Mouse (Mus musculus) midbrain, embryonic 13.5 days (tissue): ENCODE results near the gene 2900011O08Rik. TPM values are rescaled to one million over a fixed set of nuclear protein-coding genes. Genes with fewer than 3 reads are reported as not detected.

ENCODE experiments used
- ATAC-seq: fragments of 200-750 bp; cut with Nextera tagmentation; 2 replicates; pipeline ENCODE4 v1.8.0; 2017; ENCODE audit warnings: mild to moderate bottlenecking, moderate TSS enrichment, moderate library complexity
- H3K27ac ChIP-seq: fragments of 300-500 bp; sonication (generic); 2 replicates; pipeline ENCODE4 v1.5.1; 2015; ENCODE audit warnings: inconsistent platforms, mild to moderate bottlenecking, moderate library complexity
- H3K27me3 ChIP-seq: fragments of 300-500 bp; sonication (generic); 2 replicates; pipeline ENCODE4 v1.6.1; 2015; ENCODE audit warnings: mild to moderate bottlenecking, inconsistent platforms
- H3K36me3 ChIP-seq: fragments of 300-500 bp; sonication (generic); 2 replicates; pipeline ENCODE4 v1.6.1; 2015; ENCODE audit warnings: mild to moderate bottlenecking, inconsistent platforms
- H3K4me1 ChIP-seq: fragments of 300-500 bp; sonication (generic); replicated peaks from 2 replicates; pipeline ENCODE4 v1.6.1; 2015; ENCODE audit warnings: inconsistent platforms
- H3K4me2 ChIP-seq: fragments of 300-500 bp; sonication (generic); replicated peaks from 2 replicates; pipeline ENCODE4 v1.6.1; 2015; ENCODE audit warnings: moderate library complexity, mild to moderate bottlenecking, inconsistent platforms
- H3K4me3 ChIP-seq: fragments of 300-500 bp; sonication (generic); replicated peaks from 2 replicates; pipeline ENCODE4 v1.5.1; 2015; ENCODE audit warnings: mild to moderate bottlenecking, inconsistent platforms
- H3K9ac ChIP-seq: fragments of 300-500 bp; sonication (generic); replicated peaks from 2 replicates; pipeline ENCODE4 v1.6.1; 2015; ENCODE audit warnings: mild to moderate bottlenecking, inconsistent platforms
- H3K9me3 ChIP-seq: fragments of 300-500 bp; sonication (generic); 2 replicates; pipeline ENCODE4 v1.6.1; 2016; ENCODE audit warnings: mild to moderate bottlenecking, inconsistent platforms
- WGBS: fragments of 180-500 bp; shearing (Covaris S2); methylation state at CpG from one replicate; pipeline ENCODE4 v1.1.7; 2015; 5-methylcytosine and 5-hydroxymethylcytosine counted together
- polyA plus RNA-seq: library from polyadenylated mRNA; unstranded; fragments of >200 nt; fragmentation: Nextera tagmentation; extraction: Ambion mirVana; gene quantifications from 2 replicates; pipeline ENCODE4 v1.2.1, GENCODE M21; 2015

Gene 2900011O08Rik
- polyA plus RNA-seq, 1 experiment from 2014 or later, result 111 TPM

GRCm38 (mm10) chr16:14008081-14008480 lies 21.7 kb downstream of the 2900011O08Rik start:
- no peaks in the 10 kb centered on the region for H3K27me3 ChIP-seq
- H3K9ac ChIP-seq, result no peak overlapping the region
- H3K27ac ChIP-seq, result no peak overlapping the region
- H3K36me3 ChIP-seq, result peaks cover 7% of the 10 kb centered on the region; the same call in 1 of the 2 replicates
- 78% methylated on average over 2 of the region's 2 CpGs for WGBS
- no peaks in the 10 kb centered on the region for H3K9me3 ChIP-seq
- no peaks in the 10 kb centered on the region for H3K4me1 ChIP-seq
- no peak overlapping the region for H3K4me2 ChIP-seq
- no peak overlapping the region for H3K4me3 ChIP-seq
- ATAC-seq, result no peak

DNA sequence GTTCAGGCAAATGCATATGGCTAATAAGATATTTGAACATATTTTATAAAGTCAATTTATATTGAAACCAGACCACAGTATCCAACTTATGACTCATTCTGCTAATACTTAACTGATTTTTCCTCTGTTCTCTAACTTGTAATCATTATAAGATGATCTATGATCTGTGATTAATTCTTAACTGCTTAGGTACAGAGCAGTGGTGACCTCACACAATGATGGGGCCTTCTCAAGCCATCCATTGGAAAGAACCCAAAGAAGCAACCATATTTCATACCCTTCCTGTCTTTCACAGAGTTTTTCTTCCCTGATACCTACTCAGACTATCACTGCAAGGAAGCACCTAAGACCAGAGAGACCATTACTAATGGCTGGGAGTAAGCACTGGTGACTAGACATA lies 22.3 kb downstream of the 2900011O08Rik start:
- Histone ChIP-seq H3K9ac (no peak overlapping the region), H3K9me3 (no peaks in the 10 kb centered on the region), H3K27ac (no peak overlapping the region), H3K27me3 (no peaks in the 10 kb centered on the region), H3K4me1 (no peaks in the 10 kb centered on the region), H3K4me3 (no peak overlapping the region), H3K36me3 (peaks cover 7% of the 10 kb centered on the region; the same call in 1 of the 2 replicates), H3K4me2 (no peak overlapping the region)
- ATAC-seq, result no peak

DNA sequence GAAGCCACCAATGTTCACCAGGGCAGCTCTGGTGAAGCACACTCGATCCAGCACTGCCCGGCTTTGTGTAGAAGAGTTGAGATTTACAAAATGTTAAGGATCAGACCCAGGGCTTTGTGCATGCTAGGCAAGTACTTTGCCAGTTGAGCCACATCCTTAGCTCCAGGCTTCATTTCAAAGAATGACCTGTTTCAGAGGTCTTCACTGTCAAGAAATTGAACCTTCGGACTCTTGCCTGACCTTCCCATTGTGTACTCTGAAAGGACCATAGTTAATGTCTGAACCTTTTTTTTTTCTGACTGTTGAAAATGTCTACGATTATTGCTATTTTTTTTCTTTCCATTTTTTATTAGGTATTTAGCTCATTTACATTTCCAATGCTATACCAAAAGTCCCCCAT lies 23.6 kb downstream of the 2900011O08Rik start:
- 93% methylated on average over 4 of the region's 4 CpGs for WGBS
- no peak overlapping the region for H3K27ac ChIP-seq
- H3K4me3 ChIP-seq, result no peak overlapping the region
- peaks cover 7% of the 10 kb centered on the region; the same call in 1 of the 2 replicates for H3K36me3 ChIP-seq
- no peaks in the 10 kb centered on the region for H3K4me1 ChIP-seq
- no peaks in the 10 kb centered on the region for H3K27me3 ChIP-seq
- no peak for ATAC-seq
- no peak overlapping the region for H3K9ac ChIP-seq
- H3K4me2 ChIP-seq, result no peak overlapping the region
- H3K9me3 ChIP-seq, result no peaks in the 10 kb centered on the region

DNA sequence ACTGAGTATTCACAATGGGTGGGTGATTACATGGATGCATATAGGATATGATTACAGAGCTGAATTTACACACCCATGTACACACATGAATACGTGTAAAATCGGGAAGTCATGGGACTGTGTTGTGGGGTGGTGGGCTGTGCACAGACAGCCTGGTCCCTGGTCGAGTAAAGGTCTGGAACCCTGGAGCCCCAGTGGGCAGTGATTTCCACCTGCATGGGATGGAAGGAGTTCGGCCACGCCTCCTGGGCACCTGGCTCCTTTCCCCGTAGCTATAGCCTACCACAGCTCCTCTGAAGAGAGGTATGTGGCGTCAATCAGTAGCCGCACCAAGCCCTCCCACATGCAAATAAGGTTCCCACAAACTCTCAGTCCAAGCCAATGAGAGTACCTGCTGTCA lies 30.9 kb downstream of the 2900011O08Rik start:
- no peak overlapping the region for H3K4me2 ChIP-seq
- H3K9me3 ChIP-seq, result no peaks in the 10 kb centered on the region
- 91% methylated on average over 8 of the region's 8 CpGs for WGBS
- H3K27ac ChIP-seq, result no peak overlapping the region
- H3K27me3 ChIP-seq, result no peaks in the 10 kb centered on the region
- no peak for ATAC-seq
- H3K4me3 ChIP-seq, result no peak overlapping the region
- no peaks in the 10 kb centered on the region for H3K4me1 ChIP-seq
- no peaks in the 10 kb centered on the region for H3K36me3 ChIP-seq
- no peak overlapping the region for H3K9ac ChIP-seq

GRCm38 (mm10) chr16:14021166-14021822 lies 34.9 kb downstream of the 2900011O08Rik start:
- Histone ChIP-seq H3K36me3 (no peaks in the 10 kb centered on the region), H3K27ac (no peak overlapping the region), H3K9me3 (no peaks in the 10 kb centered on the region), H3K4me1 (no peaks in the 10 kb centered on the region), H3K9ac (no peak overlapping the region), H3K4me3 (no peak overlapping the region), H3K4me2 (no peak overlapping the region), H3K27me3 (no peaks in the 10 kb centered on the region)
- WGBS, result 84% methylated on average over 3 of the region's 3 CpGs
- no peak for ATAC-seq

DNA sequence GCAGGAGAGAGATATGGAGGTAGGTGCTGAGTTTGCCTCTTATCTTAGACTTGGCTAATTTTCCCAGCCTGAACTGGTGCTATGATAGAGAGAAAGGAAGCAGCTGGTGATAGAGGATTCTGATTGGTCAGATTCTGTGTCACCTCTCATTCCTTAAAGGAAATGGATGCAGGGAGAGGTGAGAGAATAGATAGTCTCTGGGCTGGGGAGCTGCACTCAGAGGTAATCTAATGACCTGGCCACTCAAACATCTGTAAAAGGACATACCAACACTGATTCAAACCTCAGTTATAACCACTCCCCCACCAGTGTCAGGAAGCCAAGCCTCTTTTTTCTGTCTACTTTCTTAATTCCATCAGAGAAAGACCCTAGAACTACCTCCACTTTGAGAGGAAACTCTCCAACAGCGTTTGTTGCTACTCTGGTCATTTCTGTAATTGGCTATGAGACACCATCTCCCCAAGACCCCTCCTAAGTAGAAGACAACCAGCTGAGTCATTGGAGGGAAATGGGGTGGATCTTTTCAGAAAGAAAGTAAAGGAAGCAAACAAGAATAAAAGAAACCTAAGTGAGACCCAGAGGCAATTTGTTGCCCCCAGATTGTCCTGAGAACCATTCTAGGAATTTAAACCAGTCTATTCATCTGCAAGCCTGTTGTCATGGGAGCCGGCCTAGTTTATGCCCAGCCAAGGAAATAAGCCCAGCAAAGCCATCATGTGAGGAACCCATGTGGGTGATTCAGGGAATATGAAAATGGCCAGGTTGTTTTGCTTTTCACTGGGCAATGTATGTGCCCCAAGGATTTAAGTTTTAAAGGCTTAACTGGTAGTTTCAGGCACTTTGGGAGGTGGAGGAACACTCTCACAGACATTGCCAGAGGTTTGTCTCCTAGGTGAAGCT lies 38.9 kb downstream of the 2900011O08Rik start:
- 49% methylated on average over 2 of the region's 2 CpGs for WGBS
- Histone ChIP-seq H3K4me3 (no peak overlapping the region), H3K4me1 (no peaks in the 10 kb centered on the region), H3K4me2 (no peak overlapping the region), H3K9me3 (no peaks in the 10 kb centered on the region), H3K27me3 (no peaks in the 10 kb centered on the region), H3K9ac (no peak overlapping the region), H3K36me3 (no peaks in the 10 kb centered on the region), H3K27ac (no peak overlapping the region)
- no peak for ATAC-seq

- H3K36me3 ChIP-seq, result no peaks in the 10 kb centered on the region
- no peaks in the 10 kb centered on the region for H3K27me3 ChIP-seq
- no peak overlapping the region for H3K4me3 ChIP-seq
- no peaks in the 10 kb centered on the region for H3K4me1 ChIP-seq
- no peaks in the 10 kb centered on the region for H3K9me3 ChIP-seq
- ATAC-seq, result no peak
- H3K27ac ChIP-seq, result no peak overlapping the region
- no peak overlapping the region for H3K4me2 ChIP-seq
- H3K9ac ChIP-seq, result no peak overlapping the region
- 67% methylated on average over 2 of the region's 2 CpGs for WGBS
Measured at GRCm38 (mm10) chr16:14029072-14029471, 42.7 kb downstream of the 2900011O08Rik start.

- no peaks in the 10 kb centered on the region for H3K27me3 ChIP-seq
- WGBS, result 59% methylated on average over 2 of the region's 2 CpGs
- no peak overlapping the region for H3K4me3 ChIP-seq
- H3K27ac ChIP-seq, result no peak overlapping the region
- H3K9ac ChIP-seq, result no peak overlapping the region
- no peak for ATAC-seq
- H3K36me3 ChIP-seq, result no peaks in the 10 kb centered on the region
- H3K9me3 ChIP-seq, result no peaks in the 10 kb centered on the region
- H3K4me1 ChIP-seq, result no peaks in the 10 kb centered on the region
- no peak overlapping the region for H3K4me2 ChIP-seq
Measured at GRCm38 (mm10) chr16:14029851-14030250, 43.4 kb downstream of the 2900011O08Rik start.

DNA sequence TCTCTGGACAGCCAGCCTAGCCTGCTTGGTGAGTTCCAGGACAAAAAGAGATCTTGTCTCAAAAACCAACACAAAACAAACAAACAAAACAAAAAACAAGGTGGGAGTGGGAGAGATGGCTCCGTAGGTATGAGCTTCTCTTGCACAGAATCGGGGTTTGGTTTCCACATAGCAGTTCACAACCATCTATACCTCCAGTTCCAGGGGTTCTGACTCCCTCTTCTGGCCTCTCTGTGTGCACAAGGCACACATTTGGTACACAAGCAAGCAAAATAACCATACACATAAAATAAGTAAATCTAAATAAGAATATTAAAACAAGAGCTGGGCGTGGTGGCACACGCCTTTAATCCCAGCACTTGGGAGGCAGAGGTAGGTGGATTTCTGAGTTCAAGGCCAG lies 44.2 kb downstream of the 2900011O08Rik start:
- ATAC-seq, result no peak
- H3K4me1 ChIP-seq, result no peaks in the 10 kb centered on the region
- 91% methylated on average over 4 of the region's 4 CpGs for WGBS
- no peak overlapping the region for H3K27ac ChIP-seq
- no peaks in the 10 kb centered on the region for H3K27me3 ChIP-seq
- H3K9ac ChIP-seq, result no peak overlapping the region
- no peak overlapping the region for H3K4me3 ChIP-seq
- H3K9me3 ChIP-seq, result no peaks in the 10 kb centered on the region
- no peaks in the 10 kb centered on the region for H3K36me3 ChIP-seq
- H3K4me2 ChIP-seq, result no peak overlapping the region

DNA sequence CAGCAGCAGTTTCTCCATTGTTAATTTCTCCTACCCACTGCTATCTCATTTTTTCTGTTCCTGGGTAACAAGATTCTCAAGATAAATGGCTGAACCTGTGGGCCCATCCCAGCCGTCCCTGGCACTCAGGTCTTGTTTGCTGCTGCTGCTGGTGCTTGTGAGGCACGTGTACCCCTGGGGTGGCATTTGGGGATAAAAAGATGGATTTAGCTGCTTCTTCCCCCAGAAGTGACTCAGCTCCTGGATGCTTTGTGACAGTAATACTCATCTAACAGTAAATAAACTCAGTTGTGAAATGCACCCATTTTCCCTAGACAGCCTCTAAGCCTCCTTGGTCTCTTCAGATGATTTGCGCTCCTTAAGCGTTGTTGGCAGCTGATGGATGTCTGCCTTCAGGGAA lies 46.7 kb downstream of the 2900011O08Rik start:
- no peak overlapping the region for H3K27ac ChIP-seq
- no peaks in the 10 kb centered on the region for H3K9me3 ChIP-seq
- no peaks in the 10 kb centered on the region for H3K4me1 ChIP-seq
- no peak for ATAC-seq
- no peak overlapping the region for H3K4me3 ChIP-seq
- H3K27me3 ChIP-seq, result no peaks in the 10 kb centered on the region
- H3K36me3 ChIP-seq, result no peaks in the 10 kb centered on the region
- no peak overlapping the region for H3K4me2 ChIP-seq
- no peak overlapping the region for H3K9ac ChIP-seq
- 86% methylated on average over 4 of the region's 4 CpGs for WGBS

DNA sequence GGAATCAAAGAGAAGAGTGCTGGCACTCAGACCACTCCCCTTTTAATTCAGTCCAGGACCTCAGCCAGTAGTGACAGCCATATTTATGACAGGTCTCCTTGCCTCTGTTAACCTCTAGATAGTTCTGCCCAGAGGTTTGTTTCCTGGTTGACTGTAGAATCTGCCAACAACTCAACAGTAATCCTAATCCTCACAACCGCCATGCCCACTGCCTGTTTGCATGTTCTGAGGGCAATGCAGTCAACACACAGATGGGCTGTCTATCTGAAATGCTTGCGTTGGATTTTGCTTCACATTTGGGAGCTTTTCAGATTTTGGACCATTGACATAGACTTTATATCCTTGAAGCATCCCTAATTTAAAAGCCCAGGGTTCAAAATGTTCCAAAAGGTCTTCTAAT lies 56.0 kb downstream of the 2900011O08Rik start:
- ATAC-seq, result no peak
- Histone ChIP-seq H3K36me3 (no peaks in the 10 kb centered on the region), H3K9ac (no peak overlapping the region), H3K4me2 (no peak overlapping the region), H3K4me3 (no peak overlapping the region), H3K4me1 (no peaks in the 10 kb centered on the region), H3K27me3 (no peaks in the 10 kb centered on the region), H3K9me3 (no peaks in the 10 kb centered on the region), H3K27ac (no peak overlapping the region)
- WGBS, result 97% methylated on average over 2 of the region's 2 CpGs

GRCm38 (mm10) chr16:14044695-14045094 lies 58.3 kb downstream of the 2900011O08Rik start:
- Histone ChIP-seq H3K27ac (no peak overlapping the region), H3K4me1 (no peaks in the 10 kb centered on the region), H3K9ac (no peak overlapping the region), H3K4me2 (no peak overlapping the region), H3K36me3 (no peaks in the 10 kb centered on the region), H3K27me3 (no peaks in the 10 kb centered on the region), H3K4me3 (no peak overlapping the region), H3K9me3 (no peaks in the 10 kb centered on the region)
- no peak for ATAC-seq
- 83% methylated on average over 8 of the region's 8 CpGs for WGBS
